Mouse (Mus musculus) spleen, adult 18-20 months (tissue): ENCODE data around the gene Stam2.

Source experiments
- DNase-seq, 2 experiments: peaks; one replicate each; pipeline ENCODE4 v3.0.0; 2022; ENCODE audit warnings: mixed read lengths in 2 of 2

Gene Stam2

DNA sequence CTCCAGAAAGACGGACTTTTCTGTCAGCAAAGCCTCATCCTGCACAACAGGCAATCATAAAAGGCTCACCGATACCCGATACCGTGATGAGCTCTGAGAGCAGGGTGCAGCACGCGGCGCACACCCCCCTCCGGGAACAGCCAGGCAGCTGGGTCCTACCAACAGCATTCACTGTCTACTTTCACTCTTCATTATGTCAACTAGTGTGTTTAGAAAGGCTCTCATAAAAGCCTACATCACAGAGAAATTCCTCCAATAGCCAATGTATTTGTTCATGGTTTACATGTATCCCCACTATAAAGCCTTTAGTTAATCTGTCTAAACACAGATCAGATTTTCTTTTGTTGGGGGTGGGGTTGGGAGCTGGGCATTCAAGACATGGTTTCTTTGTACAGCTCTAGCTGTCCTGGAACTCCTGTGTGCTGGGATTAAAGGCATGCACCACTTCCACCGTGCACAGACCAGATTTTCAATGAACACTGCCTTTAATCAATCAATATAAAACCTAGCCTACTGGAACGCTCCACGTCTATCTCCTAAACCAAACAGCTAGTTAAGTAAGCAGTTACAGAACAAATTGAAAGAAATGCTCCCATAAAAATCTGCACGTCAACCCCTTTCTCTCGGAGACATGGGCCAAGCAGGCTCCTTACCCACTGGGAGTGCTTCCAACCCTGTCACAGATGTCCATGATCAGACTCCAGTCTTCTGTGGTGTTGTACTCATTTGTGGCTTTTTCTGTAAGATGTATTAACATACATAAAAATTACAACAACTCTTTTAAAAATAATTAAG is 21.7 kb downstream of the Stam2 start:
- no peak for DNase-seq

DNA sequence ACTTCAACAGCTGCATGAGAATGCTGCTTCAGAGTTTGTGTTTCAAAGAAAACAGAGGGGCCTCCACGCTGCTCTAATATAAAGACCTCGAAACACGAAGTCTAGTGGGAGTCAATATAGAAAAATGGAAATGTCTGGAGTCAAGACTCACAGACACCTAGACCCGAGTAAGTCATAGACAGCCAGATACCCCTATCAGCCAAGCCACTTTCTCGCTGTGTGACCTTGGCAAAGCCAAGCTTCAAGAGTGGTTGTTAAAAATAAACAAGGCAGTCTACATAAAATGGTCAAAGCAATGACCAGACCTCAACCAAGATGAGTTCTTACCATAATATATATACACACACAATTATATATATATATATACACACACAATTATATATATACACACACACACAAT is 25.0 kb downstream of the Stam2 start:
- DNase-seq: no peak

DNA sequence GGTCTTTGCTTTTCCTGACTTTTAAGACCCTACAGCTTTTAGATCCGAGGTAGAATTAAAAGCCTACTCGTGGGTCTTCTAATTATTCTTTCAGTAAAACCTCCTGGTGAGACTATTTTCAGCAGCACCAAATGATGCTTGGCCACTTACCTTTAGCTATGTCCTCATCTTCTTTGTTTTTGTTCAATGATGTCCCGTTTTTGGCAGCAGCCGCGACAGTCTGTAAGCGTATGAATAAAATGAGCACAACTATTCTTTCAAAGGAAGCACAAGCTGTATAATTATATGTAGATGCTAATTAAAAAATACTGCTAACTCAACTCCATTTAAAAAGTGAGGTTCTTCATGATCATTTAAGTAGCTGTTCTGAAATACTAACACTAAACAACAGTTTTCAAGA is 26.5 kb downstream of the Stam2 start:
- no peak for DNase-seq

DNA sequence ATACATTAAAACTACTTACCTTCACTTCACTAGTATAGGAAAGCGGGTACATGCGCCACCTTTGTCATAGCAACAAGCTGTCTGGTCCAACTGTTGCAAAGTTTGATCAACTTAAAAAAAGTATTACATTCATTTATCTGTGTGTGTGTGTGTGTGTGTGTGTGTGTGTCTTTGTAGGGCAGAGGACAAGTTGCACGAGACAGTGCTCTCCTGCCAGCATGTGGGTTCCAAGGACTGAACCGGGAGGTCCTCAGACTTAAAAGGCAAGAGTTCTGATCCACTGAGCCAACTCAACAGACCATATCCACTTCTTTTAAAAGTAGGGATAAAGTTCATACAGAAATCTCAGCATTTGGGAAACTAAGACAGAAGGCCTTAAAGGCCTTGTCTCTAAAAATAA is 28.0 kb downstream of the Stam2 start:
- no peak for DNase-seq

DNA sequence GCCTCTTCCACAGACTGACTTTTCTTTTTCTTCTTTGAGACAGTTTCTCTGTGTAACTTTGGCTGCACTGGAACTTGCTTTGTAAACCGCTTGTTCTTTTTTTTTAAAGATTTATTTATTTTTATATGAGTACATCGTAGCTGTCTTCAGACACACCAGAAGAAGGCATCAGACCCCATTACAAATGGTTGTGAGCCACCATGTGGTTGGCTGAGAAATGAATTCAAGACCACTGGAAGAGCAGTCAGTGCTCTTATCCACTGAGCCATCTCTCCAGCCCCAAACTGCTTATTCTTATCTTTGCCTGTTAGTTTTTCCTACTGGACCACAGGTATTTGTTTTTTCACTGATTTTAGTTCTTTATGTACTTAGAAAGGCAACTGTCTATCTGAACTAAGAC is 31.3 kb downstream of the Stam2 start:
- DNase-seq: no peak

DNA sequence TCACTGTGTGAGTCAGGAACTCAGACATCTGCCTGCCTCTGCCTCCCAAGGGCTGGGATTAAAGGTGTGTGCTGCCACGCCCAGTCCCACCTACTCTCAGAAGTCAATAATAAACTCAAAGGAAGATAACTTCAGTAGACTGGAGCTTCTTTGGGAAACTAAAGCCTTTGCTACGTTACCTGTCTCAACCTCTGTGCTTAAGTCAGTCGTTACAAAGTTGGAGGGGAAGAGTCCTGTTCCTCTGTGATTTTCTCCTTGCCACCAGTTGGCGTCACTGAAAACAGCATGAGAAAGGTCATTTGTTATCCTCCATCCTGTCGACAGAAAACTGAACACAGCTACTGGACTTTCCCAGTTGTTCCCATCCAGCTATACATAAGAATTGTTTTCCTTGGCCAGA is 32.7 kb downstream of the Stam2 start:
- no peak for DNase-seq

DNA sequence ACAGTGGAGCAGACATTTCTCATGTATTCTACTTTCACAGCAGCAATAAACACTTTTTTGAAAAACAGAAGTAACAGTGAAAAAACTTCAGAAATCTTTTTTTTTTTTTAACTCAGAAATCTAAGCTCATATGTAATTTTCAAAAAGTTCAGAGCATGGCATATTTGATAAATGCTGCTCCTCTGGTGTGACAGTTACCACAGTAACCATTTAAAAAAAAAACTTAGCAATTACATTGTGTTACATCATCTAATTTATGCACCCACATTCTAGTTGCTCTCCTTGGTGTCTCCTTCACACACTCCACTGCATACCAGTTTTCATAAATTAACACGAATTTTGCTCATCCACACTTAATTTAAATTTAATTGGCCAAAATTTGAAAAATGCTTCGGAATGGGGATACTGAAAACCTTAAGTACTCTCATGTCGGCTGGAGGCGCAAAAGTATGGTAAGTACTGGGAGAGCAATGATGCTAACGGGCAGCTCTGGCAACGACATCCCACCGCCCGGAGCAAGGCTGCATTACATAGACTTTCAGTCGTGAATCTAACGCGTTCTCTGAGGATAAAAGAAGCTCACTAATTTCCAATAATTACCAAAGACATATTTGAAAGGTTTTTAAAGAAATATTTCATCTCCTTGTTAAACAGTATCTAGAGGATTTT is 40.6 kb downstream of the Stam2 start:
- DNase-seq: no peak

DNA sequence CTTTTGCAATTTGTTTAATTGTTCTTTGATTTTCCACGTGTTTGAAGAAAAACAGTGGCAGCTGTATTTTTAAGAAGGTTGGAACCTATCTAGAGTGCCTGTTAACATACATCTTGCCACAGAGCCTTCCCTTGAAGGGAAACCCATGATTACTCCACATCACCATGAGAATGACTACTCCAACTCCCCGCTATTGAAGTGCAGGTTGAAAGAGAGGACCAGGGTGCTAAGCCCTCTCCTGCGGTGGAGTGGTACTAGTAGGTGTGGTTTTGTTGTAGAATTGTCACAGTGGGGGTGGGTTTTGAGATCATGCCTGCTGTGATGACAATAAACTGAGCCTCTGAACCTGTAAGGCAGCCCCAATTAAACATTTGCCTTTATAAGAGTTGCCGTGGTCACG is 41.7 kb downstream of the Stam2 start:
- DNase-seq: no peak

DNA sequence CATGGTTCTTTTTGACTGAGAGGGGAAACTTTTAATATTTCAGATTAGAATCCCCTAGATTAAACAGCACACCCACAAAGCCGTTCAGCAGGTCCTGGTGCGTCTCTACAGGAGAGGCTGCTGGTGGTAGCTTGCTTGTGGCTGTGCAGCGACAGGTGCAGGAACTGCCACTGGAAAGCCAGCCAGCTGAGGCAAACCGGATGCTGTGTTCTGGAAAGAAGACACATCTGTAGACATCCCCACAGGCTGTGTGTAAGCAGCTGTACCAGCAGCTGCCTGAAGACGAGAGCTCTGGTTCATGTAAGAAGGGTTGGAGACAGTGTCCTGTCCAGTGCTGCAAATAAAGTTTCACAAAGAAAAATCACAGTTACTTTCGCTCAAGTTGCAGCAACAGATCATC is 47.5 kb downstream of the Stam2 start:
- DNase-seq: no peak

DNA sequence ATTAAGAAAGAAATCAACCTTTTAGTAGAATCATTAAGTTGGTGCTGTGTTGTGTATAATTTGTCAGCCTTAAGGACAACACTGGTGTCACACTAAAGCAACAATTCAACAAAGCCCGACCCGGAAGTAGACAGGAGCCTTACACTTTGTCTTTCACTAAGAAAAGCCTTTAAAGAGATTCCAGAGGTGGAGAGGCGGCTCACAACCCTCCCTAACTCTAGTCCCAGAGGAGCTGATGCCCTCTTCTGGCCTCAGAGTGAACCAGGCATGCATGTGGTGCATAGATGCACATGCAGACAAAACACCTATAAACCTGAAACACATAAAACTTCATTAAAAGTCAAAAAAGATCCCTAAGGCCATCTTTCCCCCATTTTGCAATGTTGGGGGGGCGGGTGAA is 50.3 kb downstream of the Stam2 start:
- no peak for DNase-seq

DNA sequence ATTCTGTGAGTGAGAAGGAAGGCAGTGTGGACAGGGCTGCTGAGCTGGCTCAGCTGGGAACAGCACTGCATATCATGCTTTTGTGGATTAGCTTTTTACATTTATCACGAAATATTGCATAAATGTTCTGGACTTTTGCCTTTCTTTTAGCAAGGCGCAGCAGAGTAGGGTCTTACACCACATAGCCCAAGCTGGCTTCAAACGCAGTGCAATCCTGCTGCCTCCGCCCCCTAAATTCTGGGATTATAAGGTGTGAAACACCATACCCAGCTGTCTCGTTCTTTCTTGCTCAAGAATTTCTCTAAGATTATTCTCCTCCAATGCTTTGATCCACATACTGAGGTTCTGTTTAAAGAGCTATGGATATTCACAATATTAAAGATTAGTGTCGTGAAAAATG is 55.5 kb downstream of the Stam2 start:
- DNase-seq: no peak

DNA sequence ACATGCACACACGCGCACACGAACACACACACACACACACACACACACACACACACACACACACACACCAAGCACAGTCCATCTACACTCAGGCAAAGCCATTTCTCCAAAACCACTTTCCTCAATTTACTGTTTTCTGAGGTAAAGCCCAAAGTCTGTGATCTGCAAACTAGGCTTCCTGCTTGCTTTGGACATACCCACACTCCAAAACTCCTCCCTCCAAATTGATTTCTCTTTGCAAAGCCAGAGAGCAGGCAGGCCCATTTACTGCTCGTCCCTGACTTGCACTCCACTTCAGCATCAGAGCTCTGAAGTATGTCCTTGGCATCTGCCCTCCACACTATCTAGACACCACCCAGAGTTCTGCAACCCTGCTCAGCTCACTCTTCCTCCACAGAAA is 64.5 kb downstream of the Stam2 start:
- DNase-seq: no peak

DNA sequence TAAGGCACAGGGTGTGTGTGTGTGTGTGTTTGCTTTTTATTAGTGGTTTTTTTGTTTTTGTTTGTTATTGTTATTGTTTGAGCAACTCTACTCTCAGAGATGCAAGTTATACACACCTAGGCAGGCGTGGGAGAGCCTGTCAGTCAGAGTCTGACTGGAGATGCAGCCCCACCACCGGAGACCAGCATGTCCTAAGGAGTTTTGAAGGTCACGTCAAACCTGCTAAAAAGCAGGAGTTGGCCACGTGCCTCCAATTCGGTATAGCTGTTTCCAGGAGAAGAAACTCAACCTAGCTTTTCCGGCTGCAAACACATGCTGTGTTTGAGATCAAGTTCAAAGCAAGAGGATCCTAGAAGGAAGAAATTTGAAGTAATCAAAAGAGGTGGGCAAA is 65.2 kb downstream of the Stam2 start:
- no peak for DNase-seq

DNA sequence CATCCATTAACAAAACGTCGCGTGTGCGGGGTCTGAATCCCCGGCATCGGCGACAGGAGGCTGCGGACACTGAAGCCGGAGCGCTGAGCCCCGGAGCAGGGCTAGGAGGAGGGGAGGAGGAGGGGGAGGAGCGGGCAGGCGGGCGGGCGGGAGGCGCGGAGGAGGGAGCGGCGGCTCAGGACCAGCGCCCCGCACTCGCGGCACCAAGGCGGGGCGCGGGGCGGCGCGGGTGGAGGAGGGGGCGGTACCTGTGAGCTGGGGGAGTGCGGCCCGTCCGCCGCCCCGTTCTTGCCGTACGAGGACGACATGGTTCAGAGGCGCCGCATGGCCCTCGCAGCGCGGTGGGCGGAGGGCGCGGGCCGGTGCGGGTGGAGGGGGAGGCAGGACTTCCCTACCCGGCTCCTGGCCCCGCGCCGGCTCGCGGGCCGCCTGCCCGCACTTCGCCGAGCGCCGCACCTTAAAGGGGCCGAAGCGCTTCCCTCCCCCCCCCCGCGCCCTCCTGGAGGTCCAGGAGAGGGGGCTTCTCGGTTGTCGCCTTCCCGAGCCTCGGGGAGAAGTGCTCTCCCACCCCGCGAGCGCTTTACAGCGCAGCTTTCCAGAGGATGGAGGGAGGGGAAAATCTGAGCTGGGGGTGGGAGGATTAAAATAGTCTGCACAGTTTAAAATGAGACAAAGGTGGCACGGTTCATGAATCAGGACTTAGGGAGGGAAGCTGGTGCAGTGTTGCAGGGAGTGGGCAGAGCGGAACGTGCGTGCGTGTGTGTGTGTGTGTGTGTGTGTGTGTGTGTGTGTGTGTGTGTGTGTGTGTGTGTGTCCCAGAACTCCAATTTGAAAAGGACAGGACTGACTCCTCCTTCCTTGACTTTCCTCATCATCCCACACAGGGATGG is 65.8 kb downstream of the Stam2 start, which contains the start of gene Cacnb4:
Cacnb4 (minus strand) TSS at position 809 of the 890 bp plus-strand sequence.
- DNase-seq: peak in 1 of 2 experiments; percentile 5

DNA sequence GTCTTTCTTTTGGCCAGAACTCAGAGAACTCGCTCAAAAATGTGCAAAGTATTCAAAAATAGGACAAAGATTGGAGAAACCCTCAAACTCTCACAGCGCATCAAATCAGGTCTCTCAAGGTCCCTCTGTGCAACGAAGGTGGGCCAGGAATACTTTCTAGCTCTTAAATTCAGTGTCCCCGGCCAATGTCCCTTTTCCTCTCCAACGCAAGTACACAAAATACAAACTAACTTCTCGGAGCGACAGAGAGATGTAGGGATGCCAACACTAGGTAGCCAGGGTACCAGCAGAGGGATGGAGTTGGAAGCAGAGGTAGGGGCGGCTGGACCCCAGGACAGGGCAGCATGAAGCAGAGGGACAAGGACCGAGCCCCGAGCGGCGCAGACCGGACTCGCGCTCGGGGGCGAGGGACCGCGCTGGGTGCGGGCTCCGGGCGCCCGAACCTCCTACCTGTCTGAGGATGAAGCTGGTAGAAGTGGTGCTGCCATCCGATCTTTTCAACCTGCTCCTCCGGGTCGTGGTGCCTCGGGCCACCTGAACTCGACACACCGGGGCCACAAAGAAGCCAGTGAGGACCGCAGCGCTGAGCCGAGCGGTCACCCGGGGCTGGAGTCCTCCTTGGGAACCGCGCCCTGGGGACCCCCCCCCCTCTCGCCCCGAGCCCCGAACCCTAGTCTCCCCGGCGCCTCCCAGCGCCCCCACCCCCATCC is 66.6 kb downstream of the Stam2 start:
- peak in 1 of 2 experiments; percentile 3 for DNase-seq

DNA sequence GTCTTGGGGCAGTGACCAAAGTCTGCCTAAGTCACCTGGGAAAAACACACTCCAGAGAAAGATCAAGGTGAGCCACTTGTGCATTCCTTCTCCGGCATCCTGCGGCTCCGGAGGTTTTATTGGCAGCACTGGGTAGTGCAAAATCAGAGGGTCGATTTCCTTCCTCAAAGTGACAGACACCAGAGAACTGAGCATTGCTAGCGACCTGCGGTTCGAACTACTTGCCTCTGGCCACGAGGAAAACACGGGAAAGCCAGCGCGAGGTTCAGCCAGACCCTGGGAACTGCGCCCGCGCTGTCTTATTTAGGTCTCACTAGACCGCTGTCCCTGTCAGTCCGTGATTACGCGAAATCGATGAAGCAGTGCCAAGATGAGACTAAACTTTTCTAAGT is 67.2 kb downstream of the Stam2 start:
- peak in 1 of 2 experiments; percentile 3 for DNase-seq

DNA sequence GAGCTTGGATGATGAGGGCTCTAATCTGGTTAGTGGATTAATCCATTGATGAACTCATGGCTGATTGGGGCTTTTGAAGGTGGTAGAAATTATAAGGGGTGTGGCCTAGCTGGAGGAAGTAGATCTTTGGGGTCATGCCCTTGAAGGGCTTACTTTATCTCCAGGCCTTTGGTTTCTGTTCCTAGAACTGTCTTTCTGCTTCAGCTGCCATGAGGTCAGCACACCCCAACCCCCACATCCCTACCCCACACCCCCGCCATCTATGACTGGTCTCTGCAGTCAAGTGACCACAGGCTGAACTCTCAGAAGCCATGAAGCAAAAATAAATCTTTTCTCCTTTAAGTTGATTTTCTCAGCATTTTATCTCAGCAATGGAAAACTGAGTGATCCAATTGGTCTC is 68.9 kb downstream of the Stam2 start:
- no peak for DNase-seq

DNA sequence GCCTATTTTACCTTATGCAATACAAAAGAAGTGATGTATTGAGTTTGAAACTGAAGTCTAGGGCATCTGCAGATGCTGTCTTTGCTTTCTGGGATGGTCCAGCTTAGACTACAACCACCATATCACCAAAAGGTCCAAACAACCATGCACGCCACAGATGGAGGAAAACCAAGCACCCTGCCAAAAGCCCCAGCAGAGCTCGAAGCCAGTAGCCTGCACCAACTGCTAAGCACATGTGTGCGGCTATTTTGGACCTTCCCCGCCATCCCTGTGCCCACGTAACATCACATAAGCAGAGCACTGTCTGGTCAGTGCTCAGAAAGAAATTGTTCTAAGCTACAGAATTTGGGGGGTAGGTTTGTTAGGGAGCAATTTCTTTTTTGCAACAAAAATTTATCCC is 71.3 kb downstream of the Stam2 start:
- DNase-seq: no peak

DNA sequence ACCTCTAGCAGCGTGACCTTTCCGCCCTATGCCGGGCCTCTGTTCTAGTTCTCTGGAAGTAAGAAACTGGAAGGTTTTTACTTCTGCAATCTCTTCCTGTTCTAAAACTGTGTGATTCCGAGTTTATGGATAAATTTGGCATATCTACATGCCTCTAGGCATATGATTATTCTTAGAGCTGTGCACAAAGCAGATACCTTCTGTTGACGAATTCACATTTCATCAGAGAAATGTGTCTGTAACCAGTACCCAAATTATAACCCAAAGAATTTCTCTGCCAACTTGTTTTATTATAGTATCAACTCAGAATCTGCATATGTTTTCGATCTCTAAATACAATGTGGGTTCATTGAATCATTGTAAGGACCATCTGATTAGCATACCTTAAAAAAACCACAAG is 73.6 kb downstream of the Stam2 start:
- DNase-seq: no peak

DNA sequence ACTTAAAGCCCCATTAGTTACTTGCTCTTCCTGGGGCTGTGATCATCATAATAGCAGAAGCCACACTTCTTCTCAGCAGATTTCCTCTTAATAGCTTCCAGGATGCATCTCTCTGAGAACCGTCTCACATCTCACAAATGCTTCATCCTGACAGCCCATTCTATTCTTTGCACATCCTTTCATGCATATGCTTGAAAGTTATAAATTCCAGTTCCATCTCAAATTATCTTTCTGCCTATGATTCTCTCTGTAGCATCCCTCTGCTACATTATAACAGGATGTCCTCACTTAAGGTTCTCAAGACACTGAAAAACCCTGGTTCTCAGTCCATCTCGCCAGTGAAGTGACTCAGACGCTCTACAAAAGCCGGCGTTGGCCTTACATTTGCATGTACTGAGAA is 85.4 kb downstream of the Stam2 start:
- no peak for DNase-seq

DNA sequence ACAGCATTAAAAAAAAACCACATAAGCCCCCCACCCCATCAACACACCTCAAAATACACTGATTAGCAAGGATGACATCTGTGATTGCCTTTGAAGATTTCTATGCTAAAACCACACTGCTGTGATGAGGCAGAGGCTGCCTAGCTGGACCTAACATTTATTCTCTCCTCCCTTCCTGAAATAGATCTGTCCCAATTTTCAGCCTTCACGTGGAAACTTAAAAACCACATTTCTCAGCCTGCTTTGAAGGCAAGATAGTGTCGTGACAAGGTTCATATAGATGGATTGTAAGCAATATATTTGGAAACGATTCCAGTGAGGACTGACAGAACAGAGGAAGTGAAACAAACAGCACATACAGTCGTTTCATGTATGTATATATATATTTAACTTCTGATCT is 87.5 kb downstream of the Stam2 start:
- no peak for DNase-seq

DNA sequence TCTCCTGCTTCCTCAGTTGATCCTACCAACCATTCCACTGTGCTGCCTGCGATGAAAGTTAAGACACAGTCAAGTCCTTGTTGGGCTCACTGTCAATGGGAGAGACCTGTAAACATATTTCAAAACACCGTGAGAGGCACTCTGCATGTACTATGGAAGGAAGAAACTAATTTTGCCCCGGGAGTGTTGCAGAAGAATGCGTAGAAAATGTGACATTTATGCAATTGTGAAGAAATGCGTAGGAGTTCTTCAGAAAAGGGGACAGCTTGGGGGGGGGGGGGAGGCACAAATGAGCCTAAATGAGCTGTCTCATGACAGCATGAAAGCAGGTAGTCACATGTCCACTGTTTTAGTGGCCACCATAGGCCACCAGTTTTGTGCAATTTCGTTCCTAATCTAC is 90.5 kb downstream of the Stam2 start:
- no peak for DNase-seq
